Mouse (Mus musculus) erythroblast, embryonic 14.5 days (primary cell): ENCODE measurements around the gene Pgap2. TPM values are rescaled to one million over a fixed set of nuclear protein-coding genes. Genes with fewer than 3 reads are reported as not detected.
"Not testable (repeated sequence)": the region's sequence is repeated elsewhere in the genome, so short reads cannot be mapped to it uniquely, and the experiment has no call there.

Experiments
- H3K27me3 ChIP-seq: 2 replicates; pipeline ENCODE4 v1.6.1; 2012; ENCODE audit warnings: inconsistent platforms; ENCODE audit not compliant: control insufficient read depth
- H3K36me3 ChIP-seq: 2 replicates; pipeline ENCODE4 v1.6.1; 2012; ENCODE audit warnings: mild to moderate bottlenecking, inconsistent platforms; ENCODE audit not compliant: control insufficient read depth
- H3K4me1 ChIP-seq: 2 replicates; pipeline ENCODE4 v1.6.1; 2012; ENCODE audit warnings: inconsistent platforms; ENCODE audit not compliant: control insufficient read depth
- H3K4me3 ChIP-seq: replicated peaks from 2 replicates; pipeline ENCODE3; 2012; ENCODE audit warnings: moderate library complexity, mild to moderate bottlenecking, inconsistent platforms
- H3K9me3 ChIP-seq: 2 replicates; pipeline ENCODE4 v1.6.1; 2012; ENCODE audit warnings: low read length, inconsistent platforms, mixed read lengths; ENCODE audit not compliant: control insufficient read depth
- GATA1 ChIP-seq: IDR thresholded peaks from 2 replicates; pipeline ENCODE4 v1.6.1; 2012; ENCODE audit warnings: low read length, inconsistent platforms, mixed read lengths
- TAL1 ChIP-seq: IDR thresholded peaks from 3 replicates; pipeline ENCODE4 v1.6.1; 2012; ENCODE audit warnings: low read length, inconsistent platforms, mixed read lengths
- polyA plus RNA-seq: library from polyadenylated mRNA; stranded (reverse); fragments of >175 nt; gene quantifications from 2 replicates; pipeline ENCODE4 v1.2.3, GENCODE M21; 2012

Gene Pgap2
- polyA plus RNA-seq, 1 experiment: 0.14 TPM

GRCm38 (mm10) chr7:102258753-102259152 lies 48.7 kb downstream of the Pgap2 start:
- Histone ChIP-seq H3K9me3 (no peaks in the 10 kb centered on the region), H3K4me1 (peaks cover 19% of the 10 kb centered on the region), H3K4me3 (no peak overlapping the region), H3K27me3 (no peaks in the 10 kb centered on the region), H3K36me3 (no peaks in the 10 kb centered on the region)
- no peak for TF ChIP-seq TAL1
- no peak for TF ChIP-seq GATA1

GRCm38 (mm10) chr7:102259716-102260479 lies 49.9 kb downstream of the Pgap2 start:
- Histone ChIP-seq H3K27me3 (no peaks in the 10 kb centered on the region), H3K4me3 (no peak overlapping the region), H3K36me3 (no peaks in the 10 kb centered on the region), H3K9me3 (no peaks in the 10 kb centered on the region), H3K4me1 (peaks cover 12% of the 10 kb centered on the region)
- no peak for TF ChIP-seq TAL1
- no peak for TF ChIP-seq GATA1

- Histone ChIP-seq H3K36me3 (no peaks in the 10 kb centered on the region), H3K27me3 (no peaks in the 10 kb centered on the region), H3K4me3 (no peak overlapping the region), H3K9me3 (no peaks in the 10 kb centered on the region), H3K4me1 (peaks cover 9% of the 10 kb centered on the region)
- no peak for TF ChIP-seq TAL1
Measured at GRCm38 (mm10) chr7:102260518-102260917, 50.5 kb downstream of the Pgap2 start.

GRCm38 (mm10) chr7:102263020-102263419 lies 53.0 kb downstream of the Pgap2 start:
- no peaks in the 10 kb centered on the region for H3K27me3 ChIP-seq
- H3K36me3 ChIP-seq: no peaks in the 10 kb centered on the region
- H3K4me3 ChIP-seq: no peak overlapping the region
- peaks cover 21% of the 10 kb centered on the region for H3K4me1 ChIP-seq
- TF ChIP-seq TAL1 (no peak), GATA1 (no peak)
- no peaks in the 10 kb centered on the region for H3K9me3 ChIP-seq

- H3K9me3 ChIP-seq, H3K27me3 ChIP-seq, H3K36me3 ChIP-seq: not testable (repeated sequence)
- H3K4me1 ChIP-seq: peaks cover 41% of the 10 kb centered on the region
- H3K4me3 ChIP-seq: peak overlapping the region; percentile 97
Measured at GRCm38 (mm10) chr7:102266021-102266400, 56.0 kb downstream of the Pgap2 start.

GRCm38 (mm10) chr7:102266401-102267042 lies 56.5 kb downstream of the Pgap2 start:
- Histone ChIP-seq H3K9me3 (no peaks in the 10 kb centered on the region), H3K27me3 (no peaks in the 10 kb centered on the region), H3K4me3 (peak overlapping the region; percentile 97), H3K36me3 (peaks cover 8% of the 10 kb centered on the region), H3K4me1 (peaks cover 44% of the 10 kb centered on the region)
- TF ChIP-seq TAL1: no peak
- no peak for TF ChIP-seq GATA1

GRCm38 (mm10) chr7:102267113-102267579 lies 57.1 kb downstream of the Pgap2 start:
- peaks cover 50% of the 10 kb centered on the region for H3K4me1 ChIP-seq
- peaks cover 8% of the 10 kb centered on the region for H3K36me3 ChIP-seq
- TF ChIP-seq GATA1 (no peak), TAL1 (no peak)
- no peaks in the 10 kb centered on the region for H3K9me3 ChIP-seq
- H3K27me3 ChIP-seq: no peaks in the 10 kb centered on the region
- peak overlapping the region; percentile 97 for H3K4me3 ChIP-seq

GRCm38 (mm10) chr7:102267601-102268394 lies 57.8 kb downstream of the Pgap2 start, which contains the start of gene Stim1:
Gene Stim1 (plus strand): TSS chr7:102267806.
- H3K9me3 ChIP-seq: no peaks in the 10 kb centered on the region
- H3K4me1 ChIP-seq: peaks cover 54% of the 10 kb centered on the region
- peak within 1 kb of the TSS; percentile 97 for H3K4me3 ChIP-seq
- H3K36me3 ChIP-seq: peaks cover 14% of the 10 kb centered on the region
- no peaks in the 10 kb centered on the region for H3K27me3 ChIP-seq
- TF ChIP-seq GATA1: no peak
- no peak for TF ChIP-seq TAL1

- Histone ChIP-seq H3K4me1 (peaks cover 54% of the 10 kb centered on the region), H3K27me3 (no peaks in the 10 kb centered on the region), H3K9me3 (no peaks in the 10 kb centered on the region), H3K4me3 (peak overlapping the region; percentile 97), H3K36me3 (peaks cover 15% of the 10 kb centered on the region)
- no peak for TF ChIP-seq GATA1
- no peak for TF ChIP-seq TAL1
Measured at GRCm38 (mm10) chr7:102268395-102268748, 58.4 kb downstream of the Pgap2 start.
